Mouse (Mus musculus) cerebral cortex, adult 2 months (tissue): Measurements from ENCODE around the gene Tcp1.

Experiments
- WGBS: fragments of 180-500 bp; shearing (Covaris S2); methylation state at CpG from one replicate; pipeline ENCODE4 v1.1.7; 2018; 5-methylcytosine and 5-hydroxymethylcytosine counted together

The Tcp1 gene

DNA sequence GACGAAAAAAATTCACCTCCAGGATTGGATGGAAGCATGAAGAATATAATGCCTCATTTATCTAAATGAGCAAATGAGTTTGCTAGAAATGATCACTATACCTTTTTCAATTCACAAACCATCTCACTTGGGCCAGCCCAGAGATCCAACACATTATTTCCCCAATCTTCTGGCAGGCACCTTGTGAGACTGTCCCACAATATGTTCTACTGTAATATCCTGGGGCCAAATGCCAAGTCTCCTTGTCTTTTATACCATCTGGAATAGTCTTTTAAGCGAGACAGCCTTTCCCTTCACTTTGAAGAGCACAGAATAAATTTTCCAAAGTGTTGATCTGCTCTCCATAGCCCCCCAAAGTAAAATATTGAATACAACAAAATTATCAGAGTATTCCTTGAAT is 58.4 kb downstream of the Tcp1 start:
- WGBS, result 49% methylated on average over 2 of the region's 2 CpGs
